Mouse (Mus musculus) forebrain, embryonic 11.5 days (tissue): ENCODE results near the gene Ubald2. TPM values are rescaled to one million over a fixed set of nuclear protein-coding genes. Genes with fewer than 3 reads are reported as not detected.
"Not testable (repeated sequence)": the region's sequence is repeated elsewhere in the genome, so short reads cannot be mapped to it uniquely, and the experiment has no call there.

Source experiments
- ATAC-seq: fragments of 200-750 bp; cut with Nextera tagmentation; replicated peaks from 2 replicates; pipeline ENCODE4 v1.8.0; 2017; ENCODE audit warnings: moderate TSS enrichment; ENCODE audit not compliant: low FRiP score
- DNase-seq: peaks from one replicate; pipeline ENCODE4 v3.0.0-alpha.2; 2017; ENCODE audit warnings: low spot score
- H3K27ac ChIP-seq: fragments of 300-500 bp; sonication (generic); 2 replicates; pipeline ENCODE4 v1.5.1; 2014; ENCODE audit warnings: low read depth, low read length
- H3K27me3 ChIP-seq: fragments of 300-500 bp; sonication (generic); 2 replicates; pipeline ENCODE4 v1.6.1; 2014; ENCODE audit warnings: mild to moderate bottlenecking, low read length, mixed read lengths; ENCODE audit not compliant: control insufficient read depth, insufficient read depth
- H3K36me3 ChIP-seq: fragments of 300-500 bp; sonication (generic); 2 replicates; pipeline ENCODE4 v1.6.1; 2014; ENCODE audit warnings: mild to moderate bottlenecking, low read length, moderate library complexity, mixed read lengths; ENCODE audit not compliant: control insufficient read depth, insufficient read depth
- H3K4me1 ChIP-seq: fragments of 300-500 bp; sonication (generic); replicated peaks from 2 replicates; pipeline ENCODE4 v1.6.1; 2014; ENCODE audit warnings: low read length, mixed read lengths; ENCODE audit not compliant: control insufficient read depth, insufficient read depth
- H3K4me2 ChIP-seq: fragments of 300-500 bp; sonication (generic); 2 replicates; pipeline ENCODE4 v1.6.1; 2014; ENCODE audit warnings: low read depth, mild to moderate bottlenecking, low read length, moderate library complexity, mixed read lengths; ENCODE audit not compliant: severe bottlenecking
- H3K4me3 ChIP-seq: fragments of 300-500 bp; sonication (generic); 2 replicates; pipeline ENCODE4 v1.5.1; 2014; ENCODE audit warnings: low read depth, low read length
- H3K9ac ChIP-seq: fragments of 300-500 bp; sonication (generic); 2 replicates; pipeline ENCODE4 v1.6.1; 2014; ENCODE audit warnings: low read length
- H3K9me3 ChIP-seq: fragments of 300-500 bp; sonication (generic); 2 replicates; pipeline ENCODE4 v1.6.1; 2016; ENCODE audit warnings: low read length, mixed read lengths; ENCODE audit not compliant: control insufficient read depth
- WGBS: fragments of 180-500 bp; shearing (Covaris S2); extraction: QIAGEN DNeasy Blood & Tissue Kit; methylation state at CpG from one replicate; pipeline ENCODE4 v1.1.7; 2014; 5-methylcytosine and 5-hydroxymethylcytosine counted together
- polyA plus RNA-seq: library from polyadenylated mRNA; unstranded; fragments of >200 nt; fragmentation: Nextera tagmentation; extraction: Ambion mirVana; gene quantifications from 2 replicates; pipeline ENCODE4 v1.2.1, GENCODE M21; 2014

Ubald2 gene
- polyA plus RNA-seq, 1 experiment from 2014 or later: 80.2 TPM

GRCm38 (mm10) chr11:116396934-116397330, 37.0 kb upstream of the Ubald2 start:
- no peak overlapping the region for H3K4me2 ChIP-seq
- WGBS: 96% methylated on average over 3 of the region's 3 CpGs
- H3K4me1 ChIP-seq: no peaks in the 10 kb centered on the region
- no peaks in the 10 kb centered on the region for H3K27me3 ChIP-seq
- ATAC-seq (no peak), DNase-seq (no peak)
- H3K4me3 ChIP-seq: no peak overlapping the region
- no peak overlapping the region for H3K9ac ChIP-seq
- H3K27ac ChIP-seq: no peak overlapping the region
- H3K9me3 ChIP-seq: no peaks in the 10 kb centered on the region
- no peaks in the 10 kb centered on the region for H3K36me3 ChIP-seq

- Histone ChIP-seq H3K27ac (no peak overlapping the region), H3K36me3 (no peaks in the 10 kb centered on the region), H3K9ac (no peak overlapping the region), H3K9me3 (no peaks in the 10 kb centered on the region), H3K4me2 (no peak overlapping the region), H3K27me3 (no peaks in the 10 kb centered on the region), H3K4me1 (no peaks in the 10 kb centered on the region), H3K4me3 (no peak overlapping the region)
- DNase-seq: no peak
- WGBS: 86% methylated on average over 8 of the region's 8 CpGs
- no peak for ATAC-seq
Measured at GRCm38 (mm10) chr11:116397517-116398347, 36.2 kb upstream of the Ubald2 start.

GRCm38 (mm10) chr11:116398348-116398677, 35.6 kb upstream of the Ubald2 start:
- no peaks in the 10 kb centered on the region for H3K27me3 ChIP-seq
- ATAC-seq (no peak), DNase-seq (no peak)
- no peak overlapping the region for H3K4me2 ChIP-seq
- H3K9me3 ChIP-seq: no peaks in the 10 kb centered on the region
- H3K4me3 ChIP-seq: no peak overlapping the region
- no peak overlapping the region for H3K27ac ChIP-seq
- no peak overlapping the region for H3K9ac ChIP-seq
- WGBS: 88% methylated on average over 11 of the region's 11 CpGs
- no peaks in the 10 kb centered on the region for H3K4me1 ChIP-seq
- no peaks in the 10 kb centered on the region for H3K36me3 ChIP-seq

- Histone ChIP-seq H3K4me2 (no peak overlapping the region), H3K9me3 (no peaks in the 10 kb centered on the region), H3K27me3 (no peaks in the 10 kb centered on the region), H3K9ac (no peak overlapping the region), H3K36me3 (peaks cover 3% of the 10 kb centered on the region; the same call in 1 of the 2 replicates), H3K4me1 (no peaks in the 10 kb centered on the region), H3K27ac (no peak overlapping the region), H3K4me3 (no peak overlapping the region)
- WGBS: 81% methylated on average over 4 of the region's 4 CpGs
- ATAC-seq (no peak), DNase-seq (no peak)
Measured at GRCm38 (mm10) chr11:116400560-116400959, 33.3 kb upstream of the Ubald2 start.

- Histone ChIP-seq H3K27ac (no peak overlapping the region), H3K4me2 (no peak overlapping the region), H3K27me3 (no peaks in the 10 kb centered on the region), H3K36me3 (peaks cover 3% of the 10 kb centered on the region; the same call in 1 of the 2 replicates), H3K4me3 (no peak overlapping the region), H3K4me1 (no peaks in the 10 kb centered on the region), H3K9me3 (no peaks in the 10 kb centered on the region), H3K9ac (no peak overlapping the region)
- no peak for DNase-seq
- 90% methylated on average over 4 of the region's 4 CpGs for WGBS
- ATAC-seq: no peak
Measured at GRCm38 (mm10) chr11:116405601-116406000, 28.3 kb upstream of the Ubald2 start.

- Histone ChIP-seq H3K4me2 (no peak overlapping the region), H3K9ac (no peak overlapping the region), H3K9me3 (no peaks in the 10 kb centered on the region), H3K36me3 (peaks cover 3% of the 10 kb centered on the region; the same call in 1 of the 2 replicates), H3K4me3 (no peak overlapping the region), H3K4me1 (no peaks in the 10 kb centered on the region; the same call in 1 of the 2 replicates), H3K27ac (no peak overlapping the region), H3K27me3 (no peaks in the 10 kb centered on the region)
- 94% methylated on average over 16 of the region's 16 CpGs for WGBS
- no peak for DNase-seq
- no peak for ATAC-seq
Measured at GRCm38 (mm10) chr11:116406231-116406728, 27.6 kb upstream of the Ubald2 start.

- H3K4me2 ChIP-seq: no peak overlapping the region
- no peak overlapping the region for H3K27ac ChIP-seq
- ATAC-seq: no peak
- H3K27me3 ChIP-seq: 0 out of 2 replicates have a peak, but pooled peaks cover 2% of the 10 kb centered on the region
- DNase-seq: no peak
- H3K36me3 ChIP-seq: peaks cover under 1% of the 10 kb centered on the region; the same call in 1 of the 2 replicates
- no peak overlapping the region for H3K9ac ChIP-seq
- 95% methylated on average over 3 of the region's 3 CpGs for WGBS
- H3K9me3 ChIP-seq: no peaks in the 10 kb centered on the region
- H3K4me3 ChIP-seq: no peak overlapping the region
- peaks cover 8% of the 10 kb centered on the region; the same call in 1 of the 2 replicates for H3K4me1 ChIP-seq
Measured at GRCm38 (mm10) chr11:116409008-116409407, 24.9 kb upstream of the Ubald2 start.

- not testable (repeated sequence) for H3K9me3 ChIP-seq, DNase-seq, H3K4me3 ChIP-seq, H3K27ac ChIP-seq, H3K36me3 ChIP-seq, H3K9ac ChIP-seq, ATAC-seq, H3K4me1 ChIP-seq, H3K4me2 ChIP-seq, H3K27me3 ChIP-seq
- 93% methylated on average over 4 of the region's 4 CpGs for WGBS
Measured at GRCm38 (mm10) chr11:116410415-116410814, 23.5 kb upstream of the Ubald2 start.
